Mouse (Mus musculus) forebrain, postnatal 0 days (tissue): Measurements from ENCODE around the gene Iqgap3. TPM values are rescaled to one million over a fixed set of nuclear protein-coding genes. Genes with fewer than 3 reads are reported as not detected.
A peak's percentile ranks its signal among the peaks of the same experiment; 100 is the strongest.

ENCODE experiments used
- ATAC-seq: fragments of 200-750 bp; cut with Nextera tagmentation; 2 replicates; pipeline ENCODE4 v1.8.0; 2017; ENCODE audit warnings: mild to moderate bottlenecking, moderate library complexity
- DNase-seq: peaks from one replicate; pipeline ENCODE4 v3.0.0-alpha.2; 2015
- H3K27ac ChIP-seq: fragments of 300-500 bp; sonication (generic); 2 replicates; pipeline ENCODE4 v1.5.1; 2014; ENCODE audit warnings: low read depth, mild to moderate bottlenecking, antibody characterized with exemption, low read length, moderate library complexity, mixed read lengths
- H3K27me3 ChIP-seq: fragments of 300-500 bp; sonication (generic); 2 replicates; pipeline ENCODE4 v1.6.1; 2014; ENCODE audit warnings: mild to moderate bottlenecking, low read length, mixed read lengths; ENCODE audit not compliant: insufficient read depth
- H3K36me3 ChIP-seq: fragments of 300-500 bp; sonication (generic); 2 replicates; pipeline ENCODE4 v1.6.1; 2014; ENCODE audit warnings: mild to moderate bottlenecking, moderate library complexity; ENCODE audit not compliant: insufficient read depth
- H3K4me1 ChIP-seq: fragments of 300-500 bp; sonication (generic); 2 replicates; pipeline ENCODE4 v1.6.1; 2014; ENCODE audit warnings: antibody characterized with exemption; ENCODE audit not compliant: insufficient read depth
- H3K4me2 ChIP-seq: fragments of 300-500 bp; sonication (generic); 2 replicates; pipeline ENCODE4 v1.6.1; 2014; ENCODE audit warnings: low read depth, mild to moderate bottlenecking, moderate library complexity
- H3K4me3 ChIP-seq: fragments of 300-500 bp; sonication (generic); 2 replicates; pipeline ENCODE4 v1.5.1; 2014; ENCODE audit warnings: low read depth, low read length, mixed read lengths
- H3K9ac ChIP-seq: fragments of 300-500 bp; sonication (generic); 2 replicates; pipeline ENCODE4 v1.6.1; 2014; ENCODE audit warnings: mild to moderate bottlenecking
- H3K9me3 ChIP-seq: fragments of 300-500 bp; sonication (generic); 2 replicates; pipeline ENCODE4 v1.6.1; 2016; ENCODE audit warnings: low read length
- CTCF ChIP-seq: sonication (generic); IDR thresholded peaks from 2 replicates; pipeline ENCODE4 v1.5.1; 2016; ENCODE audit warnings: antibody characterized with exemption, control low read depth, low read depth
- WGBS: fragments of 180-500 bp; shearing (Covaris S2); extraction: QIAGEN DNeasy Blood & Tissue Kit; methylation state at CpG from one replicate; pipeline ENCODE4 v1.1.7; 2014; 5-methylcytosine and 5-hydroxymethylcytosine counted together
- polyA plus RNA-seq: library from polyadenylated mRNA; unstranded; fragments of >200 nt; fragmentation: Nextera tagmentation; extraction: Ambion mirVana; gene quantifications from 2 replicates; pipeline ENCODE4 v1.2.1, GENCODE M21; 2015
- total RNA-seq: library from RNA; depleted of rRNA; stranded (reverse); fragments of >200 nt; gene quantifications from 2 replicates; pipeline ENCODE4 v1.2.3, GENCODE M21; 2014

The Iqgap3 gene
- total and polyA plus RNA-seq, 2 experiments from 2014 or later = 2.0 to 6.8 TPM

- no peak for TF ChIP-seq CTCF
- Histone ChIP-seq H3K36me3 (no peaks in the 10 kb centered on the region), H3K9ac (no peak within 1 kb of the TSS), H3K27ac (no peak within 1 kb of the TSS), H3K4me2 (no peak within 1 kb of the TSS), H3K27me3 (no peaks in the 10 kb centered on the region), H3K9me3 (no peaks in the 10 kb centered on the region), H3K4me1 (no peaks in the 10 kb centered on the region), H3K4me3 (no peak within 1 kb of the TSS)
- 91% methylated on average over 4 of the region's 4 CpGs for WGBS
- DNase-seq (no peak), ATAC-seq (no peak)
Observed at GRCm38 (mm10) chr3:88078204-88078603, 3.6 kb upstream of the Iqgap3 start, which contains the start of gene Ttc24. Gene Ttc24, minus strand, starts transcription at chr3:88078304.

- no peak for TF ChIP-seq CTCF
Observed at GRCm38 (mm10) chr3:88082224-88082618, 450 bp downstream of the Iqgap3 start.

GRCm38 (mm10) chr3:88082663-88083062, 892 bp downstream of the Iqgap3 start:
- ATAC-seq = no peak
- H3K4me3 ChIP-seq = no peak overlapping the region
- no peaks in the 10 kb centered on the region for H3K36me3 ChIP-seq
- no peaks in the 10 kb centered on the region for H3K4me1 ChIP-seq
- no peak for DNase-seq
- 3% methylated on average over 4 of the region's 4 CpGs for WGBS
- H3K4me2 ChIP-seq = peak overlapping the region; percentile 91; the same call in 1 of the 2 replicates
- no peak for TF ChIP-seq CTCF
- H3K27me3 ChIP-seq = no peaks in the 10 kb centered on the region
- H3K9me3 ChIP-seq = no peaks in the 10 kb centered on the region
- H3K27ac ChIP-seq = no peak overlapping the region
- H3K9ac ChIP-seq = no peak overlapping the region

More at GRCm38 (mm10) chr3:88082224-88082618, 450 bp downstream of the Iqgap3 start:
- H3K27ac ChIP-seq = no peak overlapping the region
- no peaks in the 10 kb centered on the region for H3K9me3 ChIP-seq
- under 1% methylated on average over 13 of the region's 13 CpGs for WGBS
- no peak overlapping the region for H3K9ac ChIP-seq
- no peaks in the 10 kb centered on the region for H3K27me3 ChIP-seq
- H3K36me3 ChIP-seq = no peaks in the 10 kb centered on the region
- no peaks in the 10 kb centered on the region for H3K4me1 ChIP-seq
- H3K4me3 ChIP-seq = peak overlapping the region; percentile 39
- no peak for DNase-seq
- peak overlapping the region; percentile 91 for H3K4me2 ChIP-seq
- ATAC-seq = no peak

GRCm38 (mm10) chr3:88084001-88084400, 2.2 kb downstream of the Iqgap3 start:
- Histone ChIP-seq H3K4me3 (no peak overlapping the region), H3K9me3 (no peaks in the 10 kb centered on the region), H3K4me2 (no peak overlapping the region), H3K36me3 (no peaks in the 10 kb centered on the region), H3K27me3 (no peaks in the 10 kb centered on the region), H3K4me1 (no peaks in the 10 kb centered on the region), H3K9ac (no peak overlapping the region), H3K27ac (no peak overlapping the region)
- DNase-seq (no peak), ATAC-seq (no peak)
- TF ChIP-seq CTCF = no peak
- 93% methylated on average over 2 of the region's 2 CpGs for WGBS

GRCm38 (mm10) chr3:88085459-88085858, 3.7 kb downstream of the Iqgap3 start:
- Histone ChIP-seq H3K27me3 (no peaks in the 10 kb centered on the region), H3K4me2 (no peak overlapping the region), H3K4me3 (no peak overlapping the region), H3K4me1 (no peaks in the 10 kb centered on the region), H3K27ac (no peak overlapping the region), H3K9ac (no peak overlapping the region), H3K9me3 (no peaks in the 10 kb centered on the region), H3K36me3 (no peaks in the 10 kb centered on the region)
- 84% methylated on average over 6 of the region's 9 CpGs for WGBS
- ATAC-seq (no peak), DNase-seq (no peak)
- no peak for TF ChIP-seq CTCF

GRCm38 (mm10) chr3:88087688-88088087, 5.9 kb downstream of the Iqgap3 start:
- peak; percentile 79 for TF ChIP-seq CTCF
- no peak for ATAC-seq
- DNase-seq = peak; percentile 41

GRCm38 (mm10) chr3:88090106-88090505, 8.3 kb downstream of the Iqgap3 start:
- H3K4me1 ChIP-seq = no peaks in the 10 kb centered on the region
- 94% methylated on average over 7 of the region's 7 CpGs for WGBS
- no peak overlapping the region for H3K27ac ChIP-seq
- H3K4me2 ChIP-seq = no peak overlapping the region
- no peak for ATAC-seq
- no peak overlapping the region for H3K9ac ChIP-seq
- H3K27me3 ChIP-seq = no peaks in the 10 kb centered on the region
- H3K4me3 ChIP-seq = no peak overlapping the region
- TF ChIP-seq CTCF = no peak
- H3K9me3 ChIP-seq = no peaks in the 10 kb centered on the region
- no peak for DNase-seq
- H3K36me3 ChIP-seq = no peaks in the 10 kb centered on the region

More at GRCm38 (mm10) chr3:88087688-88088087, 5.9 kb downstream of the Iqgap3 start:
- H3K9ac ChIP-seq = no peak overlapping the region
- H3K27ac ChIP-seq = no peak overlapping the region
- no peak overlapping the region for H3K4me2 ChIP-seq
- H3K4me3 ChIP-seq = no peak overlapping the region
- no peaks in the 10 kb centered on the region for H3K27me3 ChIP-seq
- no peaks in the 10 kb centered on the region for H3K9me3 ChIP-seq
- 86% methylated on average over 1 of the region's 1 CpGs for WGBS
- H3K36me3 ChIP-seq = no peaks in the 10 kb centered on the region
- no peaks in the 10 kb centered on the region for H3K4me1 ChIP-seq
